Mouse (Mus musculus) neural tube, embryonic 11.5 days (tissue): ENCODE measurements at regions not wholly inside any gene's neighbourhood (a gene's known extent, or its start where the extent isn't known, plus 50 kb on each side); places are given as distances from the start of the nearest gene placed in this dataset.

Experiments
- ATAC-seq: fragments of 200-750 bp; cut with Nextera tagmentation; 2 replicates; pipeline ENCODE4 v1.8.0; 2017; ENCODE audit warnings: moderate number of reproducible peaks, mild to moderate bottlenecking, moderate TSS enrichment, moderate library complexity; ENCODE audit not compliant: insufficient read depth, low FRiP score, low TSS enrichment
- DNase-seq: peaks from one replicate; pipeline ENCODE4 v3.0.0-alpha.2; 2015; ENCODE audit warnings: low spot score
- H3K27ac ChIP-seq: fragments of 300-500 bp; sonication (generic); 2 replicates; pipeline ENCODE4 v1.5.1; 2014; ENCODE audit warnings: low read depth, mild to moderate bottlenecking, low read length
- H3K27me3 ChIP-seq: fragments of 300-500 bp; sonication (generic); 2 replicates; pipeline ENCODE4 v1.6.1; 2014; ENCODE audit warnings: mild to moderate bottlenecking, low read length, mixed read lengths; ENCODE audit not compliant: control insufficient read depth, insufficient read depth
- H3K36me3 ChIP-seq: fragments of 300-500 bp; sonication (generic); 2 replicates; pipeline ENCODE4 v1.6.1; 2014; ENCODE audit warnings: mild to moderate bottlenecking, low read length, moderate library complexity, mixed read lengths; ENCODE audit not compliant: control insufficient read depth, insufficient read depth
- H3K4me1 ChIP-seq: fragments of 300-500 bp; sonication (generic); 2 replicates; pipeline ENCODE4 v1.6.1; 2014; ENCODE audit warnings: low read length, mixed read lengths; ENCODE audit not compliant: control insufficient read depth, insufficient read depth
- H3K4me2 ChIP-seq: fragments of 300-500 bp; sonication (generic); 2 replicates; pipeline ENCODE4 v1.6.1; 2014; ENCODE audit warnings: low read depth, mild to moderate bottlenecking, moderate library complexity
- H3K4me3 ChIP-seq: fragments of 300-500 bp; sonication (generic); 2 replicates; pipeline ENCODE4 v1.5.1; 2014; ENCODE audit warnings: low read depth, low read length
- H3K9ac ChIP-seq: fragments of 300-500 bp; sonication (generic); 2 replicates; pipeline ENCODE4 v1.6.1; 2014; ENCODE audit warnings: mild to moderate bottlenecking, low read length
- H3K9me3 ChIP-seq: fragments of 300-500 bp; sonication (generic); 2 replicates; pipeline ENCODE4 v1.6.1; 2016; ENCODE audit warnings: low read length; ENCODE audit not compliant: control insufficient read depth
- WGBS: fragments of 180-500 bp; shearing (Covaris S2); extraction: QIAGEN DNeasy Blood & Tissue Kit; methylation state at CpG from one replicate; pipeline ENCODE4 v1.1.7; 2014; 5-methylcytosine and 5-hydroxymethylcytosine counted together

DNA sequence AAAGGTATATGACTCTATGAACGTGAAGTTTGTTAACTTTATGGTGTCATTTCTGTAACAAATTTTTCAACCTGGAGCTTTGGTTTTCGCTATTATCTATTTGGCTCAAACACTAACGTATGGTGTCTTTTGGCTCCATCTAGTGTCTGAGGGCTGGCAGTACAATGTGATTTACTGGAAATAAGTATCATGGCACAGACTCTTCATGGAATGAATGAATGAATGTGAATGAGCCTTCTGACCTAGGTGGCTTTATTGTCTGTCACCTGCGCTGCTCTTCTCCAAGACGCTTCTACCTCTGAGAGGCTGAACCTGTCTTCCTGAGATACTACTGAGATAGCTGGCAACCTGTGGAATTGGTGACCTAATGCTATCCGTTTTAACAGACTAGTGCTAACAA is 87.1 kb downstream of the Gm9733 start:
- H3K27ac ChIP-seq, result no peak overlapping the region
- 31% methylated on average over 6 of the region's 6 CpGs for WGBS
- H3K27me3 ChIP-seq, result no peaks in the 10 kb centered on the region
- ATAC-seq (no peak), DNase-seq (peak; percentile 40)
- no peaks in the 10 kb centered on the region for H3K9me3 ChIP-seq
- no peaks in the 10 kb centered on the region for H3K4me1 ChIP-seq
- H3K9ac ChIP-seq, result no peak overlapping the region
- no peak overlapping the region for H3K4me3 ChIP-seq
- H3K4me2 ChIP-seq, result no peak overlapping the region
- H3K36me3 ChIP-seq, result no peaks in the 10 kb centered on the region
